Mouse (Mus musculus) spleen, adult 2 months (tissue): ENCODE results near the gene Apoe.
"Not testable (repeated sequence)": the region's sequence is repeated elsewhere in the genome, so short reads cannot be mapped to it uniquely, and the experiment has no call there.

Experiments
- CTCF ChIP-seq: fragments of 200-500 bp; IDR thresholded peaks from 2 replicates; pipeline ENCODE4 v1.5.1; 2011; ENCODE audit warnings: mild to moderate bottlenecking, inconsistent platforms; ENCODE audit not compliant: insufficient read depth, insufficient read length, insufficient replicate concordance; ENCODE audit errors: extremely low read depth
- POLR2A ChIP-seq: fragments of 200-500 bp; IDR thresholded peaks from 2 replicates; pipeline ENCODE4 v1.6.1; 2011; ENCODE audit warnings: low read depth, low read length, inconsistent platforms

DNA sequence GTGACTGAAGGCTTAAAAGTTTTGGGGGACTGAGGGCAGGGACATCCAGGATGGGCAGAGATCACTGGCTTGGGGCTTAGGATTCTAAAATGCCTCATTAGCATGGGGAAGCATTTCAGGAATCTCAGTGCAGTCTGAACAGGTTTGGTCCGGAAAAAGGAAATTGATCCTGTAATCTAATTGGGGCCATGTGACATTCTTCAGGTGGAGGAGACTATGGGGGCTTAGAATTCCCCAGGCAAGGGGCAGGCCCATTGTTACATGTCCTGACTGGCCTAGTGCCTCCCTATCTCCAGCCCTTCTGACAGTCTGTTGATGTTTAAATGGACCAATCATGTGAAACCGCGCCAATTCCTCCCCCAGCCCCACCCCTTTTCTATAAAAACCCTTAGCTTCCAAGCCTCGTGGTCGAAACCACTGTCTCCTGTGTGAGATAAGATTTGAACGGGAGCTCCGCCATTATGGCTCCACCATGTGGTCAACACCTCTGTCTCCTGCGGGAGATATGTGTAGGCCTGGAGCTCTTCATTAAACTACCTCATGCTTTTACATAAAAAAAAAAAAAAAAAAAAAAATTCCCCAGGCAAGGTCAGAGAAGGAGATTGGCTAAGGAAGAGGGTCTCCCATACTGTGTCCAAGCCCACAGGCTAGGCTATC, 11.9 kb downstream of the Apoe start:
- TF ChIP-seq CTCF, POLR2A: not testable (repeated sequence)
